Mouse (Mus musculus) liver, embryonic 12.5 days (tissue): ENCODE data around the gene Stard9. TPM values are rescaled to one million over a fixed set of nuclear protein-coding genes. Genes with fewer than 3 reads are reported as not detected.
A peak's percentile ranks its signal among the peaks of the same experiment; 100 is the strongest.

Source experiments
- ATAC-seq: fragments of 200-750 bp; cut with Nextera tagmentation; 2 replicates; pipeline ENCODE4 v1.8.0; 2017; ENCODE audit warnings: moderate number of reproducible peaks, mild to moderate bottlenecking, moderate library complexity
- H3K27ac ChIP-seq: fragments of 300-500 bp; sonication (generic); 2 replicates; pipeline ENCODE4 v1.5.1; 2016; ENCODE audit warnings: mild to moderate bottlenecking
- H3K27me3 ChIP-seq: fragments of 300-500 bp; sonication (generic); replicated peaks from 2 replicates; pipeline ENCODE4 v1.6.1; 2016; ENCODE audit warnings: mild to moderate bottlenecking, moderate library complexity
- H3K36me3 ChIP-seq: fragments of 300-500 bp; sonication (generic); 2 replicates; pipeline ENCODE4 v1.6.1; 2016; ENCODE audit warnings: mild to moderate bottlenecking, moderate library complexity
- H3K4me1 ChIP-seq: fragments of 300-500 bp; sonication (generic); 2 replicates; pipeline ENCODE4 v1.6.1; 2016
- H3K4me2 ChIP-seq: fragments of 300-500 bp; sonication (generic); 2 replicates; pipeline ENCODE4 v1.6.1; 2016; ENCODE audit warnings: mild to moderate bottlenecking, moderate library complexity
- H3K4me3 ChIP-seq: fragments of 300-500 bp; sonication (generic); 2 replicates; pipeline ENCODE4 v1.5.1; 2016; ENCODE audit warnings: mild to moderate bottlenecking, moderate library complexity
- H3K9ac ChIP-seq: fragments of 300-500 bp; sonication (generic); 2 replicates; pipeline ENCODE4 v1.6.1; 2016; ENCODE audit warnings: mild to moderate bottlenecking, moderate library complexity
- H3K9me3 ChIP-seq: fragments of 300-500 bp; sonication (generic); replicated peaks from 2 replicates; pipeline ENCODE4 v1.6.1; 2016; ENCODE audit warnings: mild to moderate bottlenecking, moderate library complexity
- WGBS: fragments of 180-500 bp; shearing (Covaris S2); methylation state at CpG from one replicate; pipeline ENCODE4 v1.1.7; 2016; ENCODE audit not compliant: insufficient replicate concordance; 5-methylcytosine and 5-hydroxymethylcytosine counted together
- polyA plus RNA-seq: library from polyadenylated mRNA; unstranded; fragments of >200 nt; fragmentation: Nextera tagmentation; extraction: Ambion mirVana; gene quantifications from 2 replicates; pipeline ENCODE4 v1.2.1, GENCODE M21; 2016

Stard9 gene
- polyA plus RNA-seq, 1 experiment from 2014 or later = 1.4 TPM

DNA sequence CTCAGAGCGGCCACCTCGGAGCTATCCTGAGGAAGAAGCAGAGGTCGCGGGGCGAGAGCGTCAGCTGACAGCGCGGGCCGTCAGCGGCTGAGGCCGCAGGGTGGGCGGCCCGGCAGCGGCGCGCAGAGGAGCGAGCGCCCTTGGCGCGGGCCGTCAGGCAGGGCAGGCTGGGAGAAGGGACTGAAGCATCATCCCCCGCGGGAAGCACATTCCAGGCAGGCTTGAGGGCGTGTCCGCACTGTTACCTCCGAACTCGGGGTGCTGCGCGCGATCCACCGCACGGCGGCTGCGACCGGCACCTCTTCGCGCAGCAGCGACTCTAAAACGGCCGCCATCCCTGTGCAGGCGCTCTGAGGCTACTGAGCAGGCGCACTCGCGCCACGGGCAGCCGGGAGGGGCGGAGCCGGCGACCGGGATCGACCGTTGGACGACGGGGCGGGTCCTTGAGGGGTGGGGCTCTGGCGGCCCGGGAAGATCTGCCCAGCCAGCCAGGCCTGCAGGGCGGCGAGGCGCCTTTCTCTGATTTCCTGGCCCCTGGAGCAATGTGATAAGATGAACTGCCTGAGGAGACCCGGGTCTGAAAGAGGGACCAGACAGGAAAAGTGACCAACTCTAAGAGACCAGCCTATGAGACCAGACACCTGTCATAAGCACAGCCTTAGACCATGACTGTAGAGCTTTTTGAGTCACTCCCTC lies 102.4 kb downstream of the Stard9 start:
- peaks cover 34% of the 10 kb centered on the region for H3K36me3 ChIP-seq
- H3K4me3 ChIP-seq = peak overlapping the region; percentile 87
- H3K9me3 ChIP-seq = no peaks in the 10 kb centered on the region
- peaks cover 45% of the 10 kb centered on the region for H3K4me1 ChIP-seq
- peak overlapping the region; percentile 96 for H3K27ac ChIP-seq
- no peaks in the 10 kb centered on the region for H3K27me3 ChIP-seq
- ATAC-seq = peak; percentile 97
- peak overlapping the region; percentile 94 for H3K4me2 ChIP-seq
- peak overlapping the region; percentile 100 for H3K9ac ChIP-seq
- WGBS = under 1% methylated on average over 51 of the region's 61 CpGs

DNA sequence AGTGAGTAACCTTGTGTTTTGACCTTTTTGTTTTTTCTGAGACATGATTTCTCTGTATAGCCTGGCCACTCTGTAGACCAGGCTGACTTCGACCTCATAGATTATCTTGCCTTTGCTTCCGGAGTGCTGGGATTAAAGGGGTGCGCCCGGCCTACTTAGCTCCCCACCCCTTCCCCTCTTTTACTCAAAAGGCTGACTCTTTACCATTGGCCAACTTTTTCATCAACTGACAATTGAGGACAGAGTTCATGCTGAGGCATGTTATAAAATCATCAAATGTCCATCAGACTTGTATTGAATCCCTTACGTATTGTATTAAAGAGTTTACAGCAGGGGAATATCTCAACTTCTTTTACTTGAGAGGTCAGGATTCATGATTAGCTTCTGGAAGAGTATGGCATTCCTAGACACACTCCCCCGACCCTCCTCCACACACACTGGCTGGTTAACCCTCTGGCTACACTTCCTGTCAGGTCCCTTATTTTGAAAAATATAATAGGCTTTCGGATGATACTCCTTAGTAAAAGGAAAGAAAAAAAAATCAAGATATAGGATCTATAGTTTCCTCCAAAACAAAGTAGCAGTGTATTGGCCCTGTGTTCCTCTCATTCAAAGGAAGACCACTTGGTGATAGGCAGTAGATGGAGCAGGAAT lies 103.1 kb downstream of the Stard9 start:
- WGBS = 18% methylated on average over 7 of the region's 7 CpGs
- Histone ChIP-seq H3K36me3 (peaks cover 27% of the 10 kb centered on the region), H3K4me2 (peak overlapping the region; percentile 94), H3K9ac (peak overlapping the region; percentile 100), H3K27me3 (no peaks in the 10 kb centered on the region), H3K4me3 (peak overlapping the region; percentile 87), H3K4me1 (peaks cover 40% of the 10 kb centered on the region), H3K9me3 (no peaks in the 10 kb centered on the region), H3K27ac (peak overlapping the region; percentile 96)
- no peak for ATAC-seq

DNA sequence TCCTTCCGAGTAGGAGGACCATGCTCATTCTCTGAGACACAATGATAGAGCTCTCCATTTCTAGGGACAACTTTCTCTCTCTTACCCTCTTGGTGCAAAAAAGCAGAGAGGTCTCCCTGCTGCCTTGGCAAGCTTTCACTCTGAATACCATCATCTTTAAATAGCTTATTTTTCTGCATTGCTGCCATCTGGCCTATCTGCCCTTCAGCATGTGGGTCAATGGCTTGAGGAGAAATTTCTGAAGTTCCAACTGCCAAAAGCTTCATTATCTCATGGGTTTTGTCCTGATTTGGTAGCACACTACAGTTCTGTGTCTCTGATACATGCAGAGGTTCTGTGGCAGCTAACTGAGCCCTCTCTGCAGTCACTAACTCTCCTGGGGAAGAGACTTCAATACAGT lies 116.6 kb downstream of the Stard9 start:
- H3K27ac ChIP-seq = no peak overlapping the region
- H3K4me2 ChIP-seq = no peak overlapping the region
- no peaks in the 10 kb centered on the region for H3K27me3 ChIP-seq
- no peak overlapping the region for H3K4me3 ChIP-seq
- no peak for ATAC-seq
- no peaks in the 10 kb centered on the region for H3K9me3 ChIP-seq
- H3K9ac ChIP-seq = no peak overlapping the region
- H3K36me3 ChIP-seq = peaks cover 16% of the 10 kb centered on the region
- H3K4me1 ChIP-seq = no peaks in the 10 kb centered on the region
- 83% methylated on average over 1 of the region's 1 CpGs for WGBS

- ATAC-seq = no peak
- Histone ChIP-seq H3K4me2 (no peak overlapping the region), H3K4me1 (no peaks in the 10 kb centered on the region), H3K4me3 (no peak overlapping the region), H3K9me3 (no peaks in the 10 kb centered on the region), H3K27me3 (no peaks in the 10 kb centered on the region), H3K27ac (no peak overlapping the region), H3K9ac (no peak overlapping the region), H3K36me3 (peaks cover 19% of the 10 kb centered on the region)
- 81% methylated on average over 2 of the region's 2 CpGs for WGBS
These were observed 119.1 kb downstream of the Stard9 start for GRCm38 (mm10) chr2:120748041-120748440.

DNA sequence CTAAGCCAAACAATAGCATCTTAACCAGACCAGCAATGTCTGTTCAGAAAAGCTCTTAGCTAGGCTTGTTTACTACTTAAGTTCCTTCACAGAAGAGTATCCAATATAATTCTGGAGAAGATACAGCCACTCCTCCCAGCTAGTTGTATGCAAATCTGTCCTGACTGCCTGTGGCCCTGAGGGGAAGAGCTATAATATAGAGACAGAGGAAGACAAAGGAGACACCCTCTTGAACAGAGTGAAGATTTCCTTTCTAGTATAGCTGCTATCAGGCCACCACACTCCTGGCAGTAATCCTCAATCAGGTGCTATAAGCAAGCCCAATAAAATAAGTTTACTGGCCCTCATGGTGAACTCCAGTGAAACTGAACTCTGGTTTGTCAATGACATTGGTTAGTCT lies 133.0 kb downstream of the Stard9 start:
- no peak for ATAC-seq
- Histone ChIP-seq H3K4me3 (no peak overlapping the region), H3K36me3 (peaks cover 6% of the 10 kb centered on the region; the same call in 1 of the 2 replicates), H3K9ac (no peak overlapping the region), H3K27ac (no peak overlapping the region), H3K9me3 (no peaks in the 10 kb centered on the region), H3K4me2 (no peak overlapping the region), H3K27me3 (no peaks in the 10 kb centered on the region), H3K4me1 (no peaks in the 10 kb centered on the region)

- peaks cover 8% of the 10 kb centered on the region; the same call in 1 of the 2 replicates for H3K36me3 ChIP-seq
- H3K27ac ChIP-seq = no peak overlapping the region
- ATAC-seq = no peak
- no peak overlapping the region for H3K4me2 ChIP-seq
- no peak overlapping the region for H3K9ac ChIP-seq
- H3K27me3 ChIP-seq = no peaks in the 10 kb centered on the region
- H3K4me1 ChIP-seq = peaks cover 12% of the 10 kb centered on the region
- 56% methylated on average over 2 of the region's 2 CpGs for WGBS
- no peaks in the 10 kb centered on the region for H3K9me3 ChIP-seq
- H3K4me3 ChIP-seq = no peak overlapping the region
These were observed 141.5 kb downstream of the Stard9 start for GRCm38 (mm10) chr2:120770265-120770935.

Other genes starting within 250 kb of the Stard9 start
- 5.0 and 7.3 TPM in 2 replicates for gene Ganc, start 225.2 kb upstream of the Stard9 start, polyA plus RNA-seq
- gene Tmem87a, start 225.0 kb upstream of the Stard9 start, polyA plus RNA-seq = 5.0 and 5.4 TPM in 2 replicates
- gene Capn3, start 173.1 kb upstream of the Stard9 start, polyA plus RNA-seq = 6.3 and 6.9 TPM in 2 replicates
- gene Zfp106, start 65.3 kb upstream of the Stard9 start, polyA plus RNA-seq = 41.9 and 43.4 TPM in 2 replicates
- 48.5 and 49.6 TPM in 2 replicates for gene Snap23, start 61.5 kb upstream of the Stard9 start, polyA plus RNA-seq
- gene Haus2, start 19.7 kb upstream of the Stard9 start, polyA plus RNA-seq = 21.7 and 21.8 TPM in 2 replicates
- 16.0 and 18.0 TPM in 2 replicates for gene Lrrc57, start 19.6 kb upstream of the Stard9 start, polyA plus RNA-seq
- 8.9 and 10.3 TPM in 2 replicates for gene Cdan1, start 221.0 kb downstream of the Stard9 start, polyA plus RNA-seq
- gene Ttbk2, start 221.5 kb downstream of the Stard9 start, polyA plus RNA-seq = 1.4 and 1.6 TPM in 2 replicates